Mouse (Mus musculus) erythroblast, embryonic 14.5 days (primary cell): ENCODE data around the gene Actr2.

Source experiments
- GATA1 ChIP-seq: IDR thresholded peaks from 2 replicates; pipeline ENCODE4 v1.6.1; 2012; ENCODE audit warnings: low read length, inconsistent platforms, mixed read lengths
- TAL1 ChIP-seq: IDR thresholded peaks from 3 replicates; pipeline ENCODE4 v1.6.1; 2012; ENCODE audit warnings: low read length, inconsistent platforms, mixed read lengths

GRCm38 (mm10) chr11:20108151-20108550 lies 4.6 kb downstream of the Actr2 start:
- TF ChIP-seq TAL1 (no peak), GATA1 (no peak)
